Mouse (Mus musculus) limb, embryonic 10.5 days (tissue): ENCODE measurements around the gene Cmc1. TPM values are rescaled to one million over a fixed set of nuclear protein-coding genes. Genes with fewer than 3 reads are reported as not detected.
A peak's percentile ranks its signal among the peaks of the same experiment; 100 is the strongest.
"Not testable (repeated sequence)": the region's sequence is repeated elsewhere in the genome, so short reads cannot be mapped to it uniquely, and the experiment has no call there.

Experiments
- DNase-seq: peaks from one replicate; pipeline ENCODE4 v3.0.0-alpha.2; 2017; ENCODE audit warnings: low spot score
- H3K27ac ChIP-seq: fragments of 300-500 bp; sonication (generic); 2 replicates; pipeline ENCODE4 v1.5.1; 2016; ENCODE audit warnings: mild to moderate bottlenecking
- H3K27me3 ChIP-seq: fragments of 300-500 bp; sonication (generic); 2 replicates; pipeline ENCODE4 v1.6.1; 2016; ENCODE audit warnings: low read depth, mild to moderate bottlenecking; ENCODE audit not compliant: poor library complexity, severe bottlenecking
- H3K36me3 ChIP-seq: fragments of 300-500 bp; sonication (generic); 2 replicates; pipeline ENCODE4 v1.6.1; 2016; ENCODE audit warnings: mild to moderate bottlenecking, moderate library complexity
- H3K4me1 ChIP-seq: fragments of 300-500 bp; sonication (generic); 2 replicates; pipeline ENCODE4 v1.6.1; 2016
- H3K4me3 ChIP-seq: fragments of 300-500 bp; sonication (generic); 2 replicates; pipeline ENCODE4 v1.5.1; 2016; ENCODE audit warnings: mild to moderate bottlenecking, moderate library complexity
- H3K9me3 ChIP-seq: fragments of 300-500 bp; sonication (generic); replicated peaks from 2 replicates; pipeline ENCODE4 v1.6.1; 2016; ENCODE audit warnings: mild to moderate bottlenecking
- WGBS: fragments of 180-500 bp; shearing (Covaris S2); methylation state at CpG from one replicate; pipeline ENCODE4 v1.1.7; 2016; 5-methylcytosine and 5-hydroxymethylcytosine counted together
- polyA plus RNA-seq: library from polyadenylated mRNA; unstranded; fragments of >200 nt; fragmentation: Nextera tagmentation; extraction: Ambion mirVana; gene quantifications from 2 replicates; pipeline ENCODE4 v1.2.1, GENCODE M21; 2016

The Cmc1 gene
- polyA plus RNA-seq, 1 experiment from 2014 or later, result 32.1 TPM

DNA sequence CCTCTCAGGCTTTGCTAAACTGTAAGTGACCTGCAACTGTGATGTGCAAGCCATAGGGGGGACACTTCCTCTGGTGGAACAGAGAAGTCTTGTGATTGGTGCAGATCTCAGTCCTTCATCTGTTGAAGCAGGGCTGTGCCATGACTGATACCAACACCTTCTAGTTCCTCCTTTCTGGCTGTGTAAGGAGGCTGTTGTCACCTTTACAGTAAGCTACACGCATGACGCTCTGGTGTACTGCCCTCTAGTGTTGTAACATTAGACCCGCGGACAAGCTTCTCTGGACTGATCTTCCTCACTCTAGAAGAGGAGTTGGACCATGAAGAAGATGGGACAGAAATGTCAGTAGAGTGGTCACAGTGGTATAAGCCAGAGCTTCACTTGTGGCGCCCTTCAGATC, 18.6 kb upstream of the Cmc1 start:
- WGBS, result 43% methylated on average over 5 of the region's 5 CpGs
- Histone ChIP-seq H3K27ac (no peak overlapping the region), H3K4me1 (no peaks in the 10 kb centered on the region), H3K36me3 (no peaks in the 10 kb centered on the region), H3K27me3 (no peaks in the 10 kb centered on the region), H3K4me3 (no peak overlapping the region), H3K9me3 (no peaks in the 10 kb centered on the region)
- DNase-seq, result no peak

GRCm38 (mm10) chr9:118167606-118168005, 17.6 kb upstream of the Cmc1 start:
- Histone ChIP-seq H3K4me1 (no peaks in the 10 kb centered on the region), H3K9me3 (no peaks in the 10 kb centered on the region), H3K36me3 (no peaks in the 10 kb centered on the region), H3K4me3 (no peak overlapping the region), H3K27ac (no peak overlapping the region), H3K27me3 (no peaks in the 10 kb centered on the region)
- 94% methylated on average over 6 of the region's 6 CpGs for WGBS
- no peak for DNase-seq

DNA sequence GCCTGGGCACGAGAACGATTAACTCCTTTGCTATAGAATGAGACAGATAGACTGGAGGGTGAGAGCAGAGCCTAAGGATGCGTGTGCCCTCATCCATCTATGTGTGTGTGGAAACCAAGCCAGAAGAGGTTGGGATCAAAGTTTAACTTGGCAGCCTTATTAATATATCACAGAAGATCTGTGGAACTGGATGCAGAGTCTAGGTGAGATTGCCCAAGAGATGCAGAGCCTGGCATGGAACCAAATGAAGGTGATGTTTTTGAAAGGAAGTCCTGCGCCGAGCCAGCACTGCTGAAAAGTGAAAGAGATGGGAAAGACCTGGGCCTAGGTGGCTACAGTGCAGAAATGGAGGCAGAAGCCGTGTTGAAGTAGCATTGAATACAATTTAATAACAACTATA, 11.6 kb upstream of the Cmc1 start:
- WGBS, result 95% methylated on average over 6 of the region's 6 CpGs
- Histone ChIP-seq H3K4me1 (no peaks in the 10 kb centered on the region), H3K9me3 (no peaks in the 10 kb centered on the region), H3K27me3 (no peaks in the 10 kb centered on the region), H3K36me3 (no peaks in the 10 kb centered on the region), H3K4me3 (no peak overlapping the region), H3K27ac (no peak overlapping the region)
- DNase-seq, result no peak

- H3K27ac ChIP-seq, result no peak overlapping the region
- 78% methylated on average over 3 of the region's 3 CpGs for WGBS
- no peaks in the 10 kb centered on the region for H3K4me1 ChIP-seq
- no peaks in the 10 kb centered on the region for H3K36me3 ChIP-seq
- no peaks in the 10 kb centered on the region for H3K9me3 ChIP-seq
- no peak overlapping the region for H3K4me3 ChIP-seq
- no peak for DNase-seq
- H3K27me3 ChIP-seq, result no peaks in the 10 kb centered on the region
Measured at GRCm38 (mm10) chr9:118159936-118160335, 10.0 kb upstream of the Cmc1 start.

DNA sequence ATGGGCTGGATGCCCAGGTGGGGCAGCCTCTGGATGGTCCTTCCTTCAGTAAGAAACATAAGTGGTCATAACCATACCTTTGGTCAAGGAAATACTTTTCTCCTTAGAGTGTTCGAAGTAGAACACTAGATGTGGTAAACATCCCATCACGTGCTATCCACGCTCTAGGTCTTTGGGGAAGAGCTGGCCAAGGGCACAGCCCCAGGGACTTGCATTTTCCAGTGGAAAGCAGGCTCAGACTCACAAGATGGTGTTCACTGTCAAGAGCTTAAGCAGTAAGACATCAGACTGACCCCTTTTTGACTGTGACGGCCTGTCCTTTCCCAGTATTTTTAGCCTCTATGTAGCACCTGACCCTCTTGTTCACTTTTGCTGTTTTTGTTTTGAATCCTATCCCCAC, 8.2 kb upstream of the Cmc1 start:
- 96% methylated on average over 4 of the region's 4 CpGs for WGBS
- Histone ChIP-seq H3K36me3 (no peaks in the 10 kb centered on the region), H3K27me3 (no peaks in the 10 kb centered on the region), H3K9me3 (no peaks in the 10 kb centered on the region), H3K4me1 (no peaks in the 10 kb centered on the region), H3K27ac (no peak overlapping the region), H3K4me3 (no peak overlapping the region)
- no peak for DNase-seq

DNA sequence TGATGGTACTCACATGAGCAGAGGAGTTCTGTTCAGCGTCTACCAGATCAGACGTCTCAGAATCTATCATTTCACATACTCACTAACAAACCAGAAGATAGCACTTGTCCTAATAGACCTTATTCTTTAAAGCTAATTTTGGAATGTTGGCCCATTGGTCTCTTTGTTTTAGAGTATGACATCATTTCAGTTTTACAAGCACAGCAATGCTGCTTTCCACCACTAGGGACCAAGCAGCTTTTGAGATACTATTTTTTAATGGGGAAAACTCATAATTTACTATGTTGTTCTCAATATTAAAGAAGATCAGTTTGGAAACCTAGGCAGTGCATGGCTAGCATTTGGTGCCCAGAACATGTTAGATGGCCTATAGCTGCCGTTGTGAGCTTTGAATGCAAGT, 7.3 kb upstream of the Cmc1 start:
- 89% methylated on average over 3 of the region's 3 CpGs for WGBS
- Histone ChIP-seq H3K27me3 (no peaks in the 10 kb centered on the region), H3K36me3 (no peaks in the 10 kb centered on the region), H3K27ac (no peak overlapping the region), H3K4me3 (no peak overlapping the region), H3K9me3 (no peaks in the 10 kb centered on the region), H3K4me1 (no peaks in the 10 kb centered on the region)
- DNase-seq, result no peak

GRCm38 (mm10) chr9:118154666-118155065, 4.7 kb upstream of the Cmc1 start:
- Histone ChIP-seq H3K9me3 (no peaks in the 10 kb centered on the region), H3K27ac (no peak overlapping the region), H3K4me3 (no peak overlapping the region), H3K4me1 (peaks cover 9% of the 10 kb centered on the region), H3K27me3 (no peaks in the 10 kb centered on the region), H3K36me3 (no peaks in the 10 kb centered on the region)
- no peak for DNase-seq
- WGBS, result 91% methylated on average over 5 of the region's 5 CpGs

DNA sequence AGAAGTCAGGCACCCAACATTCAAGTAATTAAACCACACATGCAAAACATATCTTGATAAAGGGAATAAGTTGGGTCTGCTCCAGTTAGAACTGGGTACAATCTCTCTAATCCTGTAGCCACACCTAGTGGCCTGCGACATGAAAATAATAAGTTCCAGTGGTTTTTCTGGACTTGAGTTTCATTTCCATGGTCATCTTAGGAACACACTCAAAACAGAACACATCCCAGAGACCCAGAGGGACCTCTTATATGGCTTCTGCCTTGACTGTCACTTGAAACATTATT, 1.2 kb upstream of the Cmc1 start:
- Histone ChIP-seq H3K9me3 (no peaks in the 10 kb centered on the region), H3K4me1 (peaks cover 9% of the 10 kb centered on the region), H3K36me3 (no peaks in the 10 kb centered on the region), H3K27me3 (no peaks in the 10 kb centered on the region), H3K27ac (no peak overlapping the region), H3K4me3 (peak overlapping the region; percentile 83; the same call in 1 of the 2 replicates)
- no peak for DNase-seq
- WGBS, result 85% methylated on average over 1 of the region's 1 CpGs

DNA sequence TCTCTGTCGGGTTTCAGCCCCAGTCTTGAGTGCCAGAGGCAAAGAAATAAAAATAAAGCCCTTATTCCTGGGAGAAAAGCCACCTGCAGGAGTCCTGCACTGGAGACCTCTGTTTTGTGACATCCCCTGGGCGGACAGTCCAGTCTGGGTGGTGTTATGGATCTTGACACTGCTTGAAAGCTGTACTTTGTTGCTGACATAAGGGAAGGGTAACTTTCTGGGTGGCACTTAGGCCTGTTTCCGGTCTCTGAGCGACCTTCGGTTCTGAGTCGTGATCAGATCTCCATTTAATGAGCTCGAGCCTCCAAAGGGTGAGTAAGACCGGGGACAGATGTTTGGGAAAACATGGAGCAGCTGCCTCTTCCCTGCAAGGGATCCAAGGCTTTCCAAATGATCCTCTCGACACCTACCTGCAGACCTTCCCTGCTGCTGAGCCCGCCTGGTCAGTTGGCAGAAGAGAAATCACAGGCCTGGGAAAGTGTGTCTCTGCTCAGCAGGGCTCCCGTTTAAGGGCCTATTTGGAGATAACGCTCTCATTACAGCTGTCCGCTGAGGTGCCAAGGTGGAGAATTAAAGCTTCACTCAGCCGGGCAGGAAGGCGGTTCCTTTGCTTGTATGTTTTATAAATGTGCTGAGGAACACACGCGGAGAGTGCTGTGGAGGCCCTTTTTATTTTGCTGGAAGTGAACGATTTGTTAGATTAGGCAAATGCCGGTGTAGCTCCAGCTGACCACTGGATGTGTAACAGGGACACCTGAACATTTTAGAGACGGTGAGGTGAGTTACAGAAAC, 648 bp upstream of the Cmc1 start:
- DNase-seq, result peak; percentile 46

GRCm38 (mm10) chr9:118140356-118140755, 9.6 kb downstream of the Cmc1 start:
- H3K9me3 ChIP-seq, H3K4me3 ChIP-seq, H3K27ac ChIP-seq, H3K4me1 ChIP-seq, H3K27me3 ChIP-seq, DNase-seq: not testable (repeated sequence)
- H3K36me3 ChIP-seq, result peaks cover 15% of the 10 kb centered on the region
- WGBS, result 93% methylated on average over 3 of the region's 3 CpGs

More for the DNA sequence above, 648 bp upstream of the Cmc1 start:
- H3K27ac ChIP-seq, result peak overlapping the region; percentile 94
- H3K36me3 ChIP-seq, result no peaks in the 10 kb centered on the region
- H3K4me1 ChIP-seq, result peaks cover 9% of the 10 kb centered on the region
- peak overlapping the region; percentile 83 for H3K4me3 ChIP-seq
- no peaks in the 10 kb centered on the region for H3K27me3 ChIP-seq
- WGBS, result 67% methylated on average over 20 of the region's 20 CpGs
- H3K9me3 ChIP-seq, result no peaks in the 10 kb centered on the region

- Histone ChIP-seq H3K27ac (no peak overlapping the region), H3K9me3 (no peaks in the 10 kb centered on the region), H3K4me1 (no peaks in the 10 kb centered on the region), H3K4me3 (no peak overlapping the region), H3K36me3 (0 out of 2 replicates have a peak, but pooled peaks cover 6% of the 10 kb centered on the region), H3K27me3 (no peaks in the 10 kb centered on the region)
- WGBS, result 87% methylated on average over 2 of the region's 2 CpGs
- DNase-seq, result no peak
Measured at GRCm38 (mm10) chr9:118110360-118110710, 39.6 kb downstream of the Cmc1 start.

DNA sequence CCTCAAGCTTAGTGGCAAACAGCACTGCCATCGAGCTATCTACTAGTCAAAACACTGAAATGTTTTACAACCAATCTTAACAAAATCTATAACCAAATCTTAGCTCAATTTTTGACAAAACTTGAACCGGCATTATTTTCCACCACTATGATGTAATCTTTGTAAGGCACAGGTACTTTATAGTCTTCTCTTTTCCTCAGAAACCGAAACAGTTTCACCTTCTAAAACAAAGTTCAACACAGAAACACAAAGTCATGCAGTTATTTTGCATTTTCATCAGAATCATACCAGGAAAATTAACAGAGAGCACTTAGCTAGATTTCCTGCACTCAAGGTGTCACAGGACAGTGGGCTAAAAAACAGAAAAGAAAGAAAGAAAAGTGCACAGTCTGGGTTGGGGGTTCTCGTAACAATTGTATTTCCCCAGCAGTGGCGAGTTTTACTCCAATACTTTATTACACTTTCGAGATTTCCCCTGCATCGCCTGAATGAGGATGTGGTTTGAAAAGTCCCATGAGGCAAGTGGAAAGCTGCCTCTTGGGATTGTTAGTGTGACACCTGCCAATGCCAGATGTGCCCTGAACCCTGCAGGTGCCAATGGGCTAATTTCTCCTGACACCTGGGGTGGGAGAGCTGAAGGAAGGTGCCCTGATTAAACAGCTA, 40.1 kb downstream of the Cmc1 start:
- H3K4me3 ChIP-seq, result no peak overlapping the region
- no peak for DNase-seq
- 90% methylated on average over 7 of the region's 7 CpGs for WGBS
- H3K36me3 ChIP-seq, result 0 out of 2 replicates have a peak, but pooled peaks cover 4% of the 10 kb centered on the region
- no peak overlapping the region for H3K27ac ChIP-seq
- no peaks in the 10 kb centered on the region for H3K27me3 ChIP-seq
- H3K4me1 ChIP-seq, result no peaks in the 10 kb centered on the region
- no peaks in the 10 kb centered on the region for H3K9me3 ChIP-seq

DNA sequence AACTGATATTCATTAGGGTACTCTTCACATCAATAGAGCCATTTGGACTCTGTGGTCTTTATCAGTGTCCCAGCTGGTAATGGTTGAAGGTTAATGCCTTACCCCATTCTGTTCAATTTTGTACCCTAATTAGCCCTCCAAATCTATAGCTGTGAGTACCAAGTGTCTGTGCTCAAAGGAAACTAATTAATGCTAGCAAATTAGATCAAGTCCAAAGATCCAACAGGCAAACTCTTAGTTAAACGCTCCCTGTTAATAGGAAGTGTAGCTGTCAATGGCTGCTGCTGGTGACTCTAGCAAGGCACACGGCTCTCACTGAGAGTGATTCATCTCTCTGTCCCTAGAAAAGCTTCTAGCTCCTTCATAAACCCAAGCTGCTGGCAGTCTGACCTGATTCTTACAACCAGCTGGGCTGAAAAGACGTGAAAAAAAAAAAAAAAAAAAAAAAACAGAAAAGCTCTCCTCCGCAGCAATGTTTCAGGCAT, 41.4 kb downstream of the Cmc1 start:
- H3K9me3 ChIP-seq, result no peaks in the 10 kb centered on the region
- 0 out of 2 replicates have a peak, but pooled peaks cover 2% of the 10 kb centered on the region for H3K36me3 ChIP-seq
- no peaks in the 10 kb centered on the region for H3K4me1 ChIP-seq
- no peaks in the 10 kb centered on the region for H3K27me3 ChIP-seq
- H3K4me3 ChIP-seq, result no peak overlapping the region
- no peak overlapping the region for H3K27ac ChIP-seq
- WGBS, result 61% methylated on average over 4 of the region's 4 CpGs
- DNase-seq, result no peak
